Mouse (Mus musculus) ES-E14 (cell line): ENCODE measurements around the gene Ptma. TPM values are rescaled to one million over a fixed set of nuclear protein-coding genes. Genes with fewer than 3 reads are reported as not detected.

Source experiments
- DNase-seq: peaks from one replicate; pipeline ENCODE4 v3.0.0-alpha.2; 2013; ENCODE audit warnings: low read depth, low spot score
- H3K27ac ChIP-seq: 2 replicates; pipeline ENCODE4 v1.5.1; 2012; ENCODE audit warnings: low read depth, mild to moderate bottlenecking, low read length, moderate library complexity, mixed read lengths; ENCODE audit not compliant: poor library complexity, insufficient read depth, severe bottlenecking
- H3K36me3 ChIP-seq: 2 replicates; pipeline ENCODE4 v1.6.1; 2012; ENCODE audit warnings: mild to moderate bottlenecking, low read length, moderate library complexity, mixed read lengths; ENCODE audit not compliant: control insufficient read depth, poor library complexity, insufficient read depth, severe bottlenecking
- H3K4me1 ChIP-seq, 2 experiments: fragments of 150-350 bp in 1 of 2; sonication (generic) in 1 of 2; 2 replicates each; pipeline ENCODE4 v1.6.1; 2012; ENCODE audit warnings: low read length in 2 of 2, mild to moderate bottlenecking in 1 of 2, mixed read lengths in 1 of 2; ENCODE audit not compliant: control insufficient read depth in 2 of 2, insufficient read depth in 2 of 2, poor library complexity in 1 of 2
- H3K4me3 ChIP-seq, 2 experiments: fragments of 150-350 bp in 1 of 2; sonication (generic) in 1 of 2; 2 replicates each; pipeline ENCODE4 v1.5.1; 2012; ENCODE audit warnings: low read length in 2 of 2, low read depth in 1 of 2, mild to moderate bottlenecking in 1 of 2, mixed read lengths in 1 of 2; ENCODE audit not compliant: insufficient read depth in 1 of 2, poor library complexity in 1 of 2, severe bottlenecking in 1 of 2
- H3K9ac ChIP-seq: 2 replicates; pipeline ENCODE4 v1.6.1; 2012; ENCODE audit warnings: low read depth, mild to moderate bottlenecking, low read length, mixed read lengths; ENCODE audit not compliant: poor library complexity, insufficient read depth, severe bottlenecking
- H3K9me3 ChIP-seq: fragments of 150-350 bp; sonication (generic); 2 replicates; pipeline ENCODE4 v1.6.1; 2012; ENCODE audit warnings: low read depth, mild to moderate bottlenecking, low read length; ENCODE audit not compliant: control insufficient read depth, insufficient read depth
- CHD2 ChIP-seq: IDR thresholded peaks from 2 replicates; pipeline ENCODE4 v1.6.1; 2014; ENCODE audit warnings: mild to moderate bottlenecking, low read depth, low read length, inconsistent platforms
- HCFC1 ChIP-seq: IDR thresholded peaks from 2 replicates; pipeline ENCODE4 v1.6.1; 2012; ENCODE audit warnings: low read length, inconsistent platforms, borderline replicate concordance; ENCODE audit not compliant: insufficient read depth
- MAFK ChIP-seq: IDR thresholded peaks from 2 replicates; pipeline ENCODE4 v1.6.1; 2014; ENCODE audit warnings: mild to moderate bottlenecking, low read depth, low read length, inconsistent platforms; ENCODE audit not compliant: insufficient read depth
- ZC3H11A ChIP-seq: IDR thresholded peaks from 2 replicates; pipeline ENCODE4 v1.6.1; 2012; ENCODE audit warnings: low read depth, mild to moderate bottlenecking, inconsistent platforms, low read length, borderline replicate concordance
- ZNF384 ChIP-seq: IDR thresholded peaks from 2 replicates; pipeline ENCODE4 v1.6.1; 2012; ENCODE audit warnings: low read depth, low read length, inconsistent platforms
- in situ Hi-C, 2 experiments: fragments of 600-800 bp; cut with MboI; formaldehyde crosslinking; loops; one replicate each; pipeline ENCODE4 v1.15.1; 2025; ENCODE audit warnings: low sequenced_read_pairs in 2 of 2, inconsistent platforms in 1 of 2; ENCODE audit not compliant: unreplicated experiment in 2 of 2
- total RNA-seq: library from RNA; depleted of rRNA; stranded (reverse); fragments of 300-350 nt; gene quantifications from 2 replicates; pipeline ENCODE4 v1.2.3, GENCODE M21; 2012

Gene Ptma
- total RNA-seq, 1 experiment, result 2,587 TPM

- no peaks in the 10 kb centered on the region for H3K9me3 ChIP-seq
- H3K36me3 ChIP-seq, result no peaks in the 10 kb centered on the region
- TF ChIP-seq ZC3H11A (no peak), MAFK (no peak), CHD2 (no peak)
- H3K27ac ChIP-seq, result peak overlapping the region; percentile 8; the same call in 1 of the 2 replicates
- no peak for DNase-seq
- H3K4me1 ChIP-seq, result peaks cover 25 to 39% of the 10 kb centered on the region in 2 experiments
- H3K9ac ChIP-seq, result peak overlapping the region; percentile 8; the same call in 1 of the 2 replicates
- H3K4me3 ChIP-seq, result no peak overlapping the region
- in situ Hi-C loops, result no loop called here
These were observed 25.4 kb upstream of the Ptma start for GRCm38 (mm10) chr1:86501114-86501532.

GRCm38 (mm10) chr1:86501559-86501958 lies 25.0 kb upstream of the Ptma start:
- no peaks in the 10 kb centered on the region for H3K36me3 ChIP-seq
- peak overlapping the region; percentile 31 to 48; a peak in 3 of 4 replicates for H3K4me3 ChIP-seq
- peaks cover 23 to 43% of the 10 kb centered on the region in 2 experiments for H3K4me1 ChIP-seq
- peak overlapping the region; percentile 98; the same call in 1 of the 2 replicates for H3K27ac ChIP-seq
- no peaks in the 10 kb centered on the region for H3K9me3 ChIP-seq
- H3K9ac ChIP-seq, result peak overlapping the region; percentile 35; the same call in 1 of the 2 replicates
- peak; percentile 98 for DNase-seq
- in situ Hi-C loops, result no loop called here
- no peak for TF ChIP-seq CHD2
- TF ChIP-seq HCFC1, result no peak
- peak; percentile 65 for TF ChIP-seq ZNF384
- no peak for TF ChIP-seq MAFK
- no peak for TF ChIP-seq ZC3H11A

DNA sequence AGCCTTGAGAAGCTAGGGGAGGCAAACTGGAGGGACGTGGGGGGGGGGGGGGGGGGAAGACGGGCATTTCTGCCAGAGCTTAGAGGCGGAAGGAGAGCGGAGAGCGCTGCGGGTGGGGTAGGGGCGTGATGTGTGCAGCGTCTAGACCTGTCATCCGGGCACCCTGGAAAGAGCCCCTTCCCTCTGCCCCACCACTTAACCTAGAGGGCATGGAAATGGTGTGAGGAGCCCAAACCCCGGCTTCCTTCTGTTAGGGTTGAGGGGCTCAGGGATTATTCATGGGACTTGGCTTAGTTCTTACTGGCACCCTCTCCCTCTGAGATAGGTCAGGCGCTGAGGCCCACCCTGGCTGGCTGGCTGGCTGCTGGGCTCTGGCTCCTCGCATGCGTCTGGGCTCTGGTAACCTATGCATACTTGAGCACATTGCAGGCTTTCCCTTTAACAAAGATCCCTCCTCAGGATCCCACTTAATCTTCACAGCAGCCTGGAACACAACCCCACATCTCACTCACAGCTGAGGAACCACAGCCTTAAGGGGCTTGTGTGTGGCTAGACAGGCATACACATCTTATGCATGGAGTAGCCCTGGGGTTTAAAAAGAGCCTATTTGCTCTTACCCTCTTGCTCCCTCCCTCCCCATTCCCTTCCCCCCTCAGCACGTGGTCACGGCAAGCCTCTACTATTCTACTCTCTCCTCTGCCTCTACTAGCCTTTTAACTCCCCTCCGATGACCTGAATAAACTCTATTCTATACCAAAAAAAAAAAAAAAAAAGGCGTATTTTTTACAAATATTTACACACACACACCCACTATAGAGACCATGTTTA lies 24.1 kb upstream of the Ptma start:
- H3K9me3 ChIP-seq, result no peaks in the 10 kb centered on the region
- H3K27ac ChIP-seq, result peak overlapping the region; percentile 98
- in situ Hi-C loops, result no loop called here
- no peaks in the 10 kb centered on the region for H3K36me3 ChIP-seq
- peak overlapping the region; percentile 31 to 59 for H3K4me3 ChIP-seq
- no peak for TF ChIP-seq ZC3H11A
- TF ChIP-seq ZNF384, result peak; percentile 66; the same call in 1 of the 2 replicates
- peak overlapping the region; percentile 93 for H3K9ac ChIP-seq
- DNase-seq, result no peak
- peaks cover 16 to 38% of the 10 kb centered on the region in 2 experiments for H3K4me1 ChIP-seq

- in situ Hi-C loops, result no loop called here
- Histone ChIP-seq H3K9ac (peak overlapping the region; percentile 93), H3K9me3 (no peaks in the 10 kb centered on the region), H3K27ac (peak overlapping the region; percentile 98), H3K4me3 (peak overlapping the region; percentile 45 to 71), H3K36me3 (no peaks in the 10 kb centered on the region), H3K4me1 (peaks cover 8 to 36% of the 10 kb centered on the region in 2 experiments)
- TF ChIP-seq ZC3H11A, result no peak
- no peak for TF ChIP-seq HCFC1
- TF ChIP-seq CHD2, result no peak
- no peak for TF ChIP-seq ZNF384
- TF ChIP-seq MAFK, result no peak
- DNase-seq, result peak; percentile 77
These were observed 23.3 kb upstream of the Ptma start for GRCm38 (mm10) chr1:86503165-86503747.
